Mouse (Mus musculus) spleen, adult 12 weeks (tissue): ENCODE data around the gene Wwox.

Experiments
- DNase-seq: peaks from one replicate; pipeline ENCODE4 v3.0.0; 2022; ENCODE audit warnings: low spot score

The Wwox gene

DNA sequence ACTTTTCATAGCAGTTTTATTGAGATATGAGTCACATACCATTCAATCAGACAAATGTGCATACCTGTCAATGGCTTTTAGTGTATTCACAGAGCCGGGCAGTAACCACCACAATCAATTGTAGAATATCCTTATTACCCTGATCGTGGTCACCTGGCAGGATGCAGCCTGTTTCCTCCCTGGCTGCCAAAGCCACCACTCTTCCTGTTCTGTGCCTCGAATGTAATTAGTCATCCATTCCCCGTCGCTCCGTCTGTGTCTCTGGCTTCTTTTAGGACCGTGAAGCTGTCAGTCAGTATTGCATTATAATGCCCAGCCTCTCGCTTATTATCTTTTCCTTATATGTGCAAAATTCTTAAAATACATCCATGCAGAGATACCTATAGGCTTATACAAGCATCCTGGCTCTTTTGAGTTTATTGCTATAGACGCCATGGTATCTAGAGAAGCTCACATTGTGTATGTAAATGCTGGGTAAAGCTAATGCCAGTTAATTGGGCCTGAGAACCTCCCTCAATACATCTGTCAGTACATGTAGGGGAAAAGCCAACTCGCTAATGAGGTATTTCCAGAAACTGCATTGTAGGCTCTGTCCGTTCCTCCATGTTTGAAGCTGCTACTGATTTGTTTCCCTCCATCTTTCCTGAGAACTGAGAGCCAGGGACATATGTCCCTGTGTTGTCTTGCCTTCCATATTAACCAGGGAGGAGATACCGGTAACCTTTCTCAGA is 303.9 kb downstream of the Wwox start:
- DNase-seq: no peak

DNA sequence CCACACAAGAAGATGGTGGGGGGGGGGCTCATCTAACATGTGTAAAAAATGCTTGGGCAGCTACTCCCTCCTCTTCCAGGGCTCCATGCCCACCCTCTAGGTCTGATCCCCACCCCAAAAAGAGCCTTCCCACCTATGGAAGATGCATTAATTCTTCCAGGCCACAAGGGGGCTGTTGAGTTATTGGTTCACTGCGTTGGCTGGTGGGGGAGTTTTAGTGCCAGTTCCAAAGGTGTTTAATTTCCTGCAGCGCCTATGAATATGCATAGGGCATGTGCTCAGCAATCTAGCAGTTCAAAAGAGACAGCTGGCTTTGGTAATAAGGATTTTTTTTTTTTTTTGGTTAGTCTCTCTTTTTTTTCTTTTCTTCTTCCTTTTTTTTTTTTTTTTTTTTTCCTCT is 306.9 kb downstream of the Wwox start:
- DNase-seq: no peak

DNA sequence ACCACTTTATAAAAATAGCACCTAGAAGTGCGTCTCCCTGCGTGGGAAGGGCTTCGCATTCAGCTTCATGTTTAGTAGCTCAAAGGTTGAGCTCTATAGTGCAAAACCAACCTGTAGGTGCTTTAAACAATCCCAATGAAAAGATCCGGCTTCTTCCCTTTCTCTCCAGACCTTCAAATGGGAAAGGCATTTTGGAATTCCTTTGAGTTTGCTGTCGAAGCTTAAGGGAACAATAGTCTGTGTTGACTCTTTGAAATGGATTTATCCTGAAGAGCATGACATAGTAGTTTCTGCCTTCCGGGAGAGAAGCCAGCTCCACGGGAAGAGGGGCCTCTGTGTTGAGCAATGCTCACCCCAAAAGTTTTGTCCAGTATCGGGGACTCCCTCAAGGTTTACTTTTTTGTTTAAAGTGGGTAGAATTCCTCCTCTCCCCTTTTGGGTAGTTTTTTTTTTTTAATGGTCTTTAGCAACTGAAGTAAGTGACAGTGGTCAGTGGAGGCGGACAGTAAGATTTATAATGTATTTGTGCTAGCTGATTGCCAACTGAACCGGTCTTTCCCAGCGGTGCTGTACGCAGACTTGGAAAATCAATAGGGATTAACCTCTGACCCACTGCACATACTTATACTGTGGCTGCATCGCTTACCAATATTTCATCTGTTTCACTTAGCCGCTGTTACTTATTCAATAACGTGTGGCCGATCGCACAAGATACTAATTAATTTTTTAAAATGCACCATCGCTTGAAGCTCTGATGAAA is 312.1 kb downstream of the Wwox start:
- no peak for DNase-seq

DNA sequence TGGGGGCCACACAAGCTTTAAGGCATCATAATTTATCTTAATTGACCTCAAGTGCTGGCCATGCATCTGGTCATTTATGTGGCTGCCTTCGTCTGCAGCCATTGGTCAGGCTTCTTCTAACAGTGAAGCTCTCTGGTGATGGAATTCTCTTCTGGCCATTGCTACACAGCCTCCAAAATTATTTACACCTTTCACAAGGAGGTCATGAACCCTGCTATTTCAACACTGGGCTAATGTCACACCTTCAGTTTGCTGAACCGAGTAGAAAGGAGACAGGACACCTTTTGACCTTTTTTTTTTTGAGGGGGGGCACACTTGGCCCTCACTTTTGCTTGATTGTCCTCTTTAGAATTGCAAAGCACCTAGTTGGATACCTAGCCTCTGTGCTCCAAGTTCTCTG is 320.2 kb downstream of the Wwox start:
- DNase-seq: no peak

DNA sequence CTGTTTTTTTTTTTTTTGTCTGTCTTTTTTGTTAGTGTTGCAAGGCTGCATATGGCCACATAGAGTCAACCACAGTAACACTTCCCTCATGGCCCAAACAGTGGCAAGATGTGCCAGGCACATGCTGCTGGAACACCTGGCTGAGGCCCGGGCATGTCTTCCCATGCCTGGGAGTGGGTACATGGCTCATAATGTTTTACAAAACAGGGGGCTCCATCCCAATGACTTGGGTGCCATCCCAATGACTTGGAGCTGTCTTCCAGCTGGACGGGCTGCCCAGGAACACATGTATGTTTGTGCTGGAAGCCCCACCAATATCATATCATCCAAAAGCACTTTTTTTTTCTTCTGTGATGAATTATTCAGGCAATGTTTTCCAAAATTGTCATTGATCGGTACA is 329.1 kb downstream of the Wwox start:
- DNase-seq: no peak

DNA sequence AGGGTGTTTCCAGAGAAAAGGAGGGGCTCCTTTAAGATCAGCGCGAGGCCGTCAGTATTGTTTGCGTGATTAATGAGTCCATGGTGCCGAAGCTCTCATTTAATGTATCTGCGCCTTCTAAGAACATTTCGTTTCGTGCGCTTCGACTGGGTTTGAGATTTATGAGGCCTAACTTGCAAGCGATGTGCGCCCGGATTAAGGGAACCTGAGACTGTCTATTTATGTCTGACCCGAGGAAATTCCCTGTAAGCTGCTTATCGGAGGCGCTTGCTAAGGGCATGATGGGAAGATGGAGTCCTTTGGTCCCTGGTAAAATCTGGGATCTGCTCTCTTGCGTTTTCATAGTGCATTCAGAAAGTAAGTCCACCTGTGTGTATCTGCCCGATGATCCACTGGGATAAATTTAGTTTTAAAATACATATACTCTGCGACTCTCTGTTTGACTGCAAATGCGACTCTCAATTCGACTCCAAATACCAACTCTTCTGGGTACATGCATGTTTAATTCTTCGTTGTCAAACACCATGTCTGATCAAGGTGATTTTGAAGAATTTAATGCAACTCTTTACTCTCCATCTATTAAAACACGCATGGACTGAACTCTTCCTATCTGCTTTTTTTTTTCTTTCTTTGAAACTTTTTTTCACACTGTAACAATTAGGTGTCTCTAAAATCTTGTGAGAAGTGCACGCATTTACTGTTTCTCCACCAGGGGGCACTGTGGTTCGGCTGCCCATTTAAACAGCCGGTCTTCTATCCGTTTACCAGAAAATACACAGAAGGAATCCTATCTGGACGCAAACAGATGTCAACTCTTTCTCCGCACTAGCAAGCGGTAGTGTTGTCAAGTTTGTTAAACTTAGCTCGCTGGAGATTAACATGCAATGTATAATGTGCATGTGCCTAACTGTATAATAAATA is 331.7 kb downstream of the Wwox start:
- peak; percentile 14 for DNase-seq

DNA sequence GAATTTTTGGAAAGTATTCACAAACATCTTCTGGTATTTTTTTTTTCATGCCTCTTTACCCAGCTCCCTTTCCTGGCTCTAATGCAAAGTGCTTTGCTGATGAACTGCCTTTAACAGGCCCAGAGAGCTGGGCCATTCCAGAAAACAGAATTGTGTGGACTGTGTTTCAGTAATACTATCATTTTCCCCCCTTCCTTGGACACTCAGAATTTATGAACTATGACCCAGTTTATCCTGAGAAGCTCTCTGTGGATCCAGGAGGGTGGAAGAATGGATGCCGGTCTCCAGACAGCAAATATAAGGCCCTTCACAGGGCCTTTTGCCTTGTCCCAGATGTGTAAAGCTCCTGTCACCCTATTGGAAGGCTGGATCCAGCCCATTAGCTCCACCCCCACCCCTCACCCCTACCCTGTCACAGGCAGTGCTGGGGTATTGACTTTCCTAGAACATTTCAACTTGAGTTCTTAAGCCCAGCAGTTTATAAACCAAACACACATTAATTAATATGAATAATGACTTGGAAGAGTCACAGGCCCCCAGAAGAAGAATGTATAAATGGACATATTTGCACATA is 332.9 kb downstream of the Wwox start:
- no peak for DNase-seq

DNA sequence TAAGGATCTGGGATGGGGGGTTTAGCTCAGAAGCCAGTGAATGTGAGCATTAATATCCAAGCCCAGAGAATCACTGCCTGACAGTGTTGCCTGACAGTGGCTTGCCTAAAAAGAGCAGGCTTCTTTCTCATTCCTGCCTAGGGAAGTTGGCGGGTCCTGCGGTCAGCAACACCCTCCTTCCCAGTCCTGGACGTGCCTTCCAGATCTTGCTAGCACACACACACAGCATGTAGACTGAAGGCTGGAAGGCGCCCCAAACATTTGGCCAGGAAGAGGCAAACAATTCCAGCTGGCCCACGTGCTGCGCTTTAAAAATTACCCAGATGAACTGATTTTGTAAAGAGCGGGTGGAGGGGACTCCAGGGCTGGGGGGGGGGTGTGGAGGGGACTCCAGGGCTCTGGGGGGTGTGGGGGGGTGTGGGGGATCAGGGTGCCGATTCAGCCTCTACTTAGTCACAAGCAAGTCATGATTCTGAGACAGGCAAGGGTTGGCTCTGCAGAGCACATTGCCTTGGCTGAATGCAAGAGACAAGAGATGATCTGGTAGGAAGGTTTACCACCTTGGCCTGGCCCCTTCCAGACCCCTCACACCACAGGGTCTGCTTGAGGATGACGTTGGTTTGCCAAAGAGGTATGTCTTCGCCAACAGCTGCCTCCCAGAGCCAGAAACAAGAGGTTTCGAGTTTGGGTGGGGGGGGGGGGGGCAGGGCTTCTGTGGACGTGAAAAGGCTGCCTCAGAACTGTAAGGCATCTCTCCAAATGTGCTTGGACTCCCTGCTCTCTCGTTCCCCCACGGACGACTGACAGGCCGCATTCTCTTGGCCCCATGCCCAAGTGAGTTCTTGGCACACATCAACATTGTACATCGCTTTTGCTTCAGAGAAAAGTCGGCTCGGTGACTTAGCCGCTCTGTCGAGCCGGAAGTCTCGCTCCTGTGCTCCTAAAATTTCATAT is 334.3 kb downstream of the Wwox start:
- DNase-seq: no peak

DNA sequence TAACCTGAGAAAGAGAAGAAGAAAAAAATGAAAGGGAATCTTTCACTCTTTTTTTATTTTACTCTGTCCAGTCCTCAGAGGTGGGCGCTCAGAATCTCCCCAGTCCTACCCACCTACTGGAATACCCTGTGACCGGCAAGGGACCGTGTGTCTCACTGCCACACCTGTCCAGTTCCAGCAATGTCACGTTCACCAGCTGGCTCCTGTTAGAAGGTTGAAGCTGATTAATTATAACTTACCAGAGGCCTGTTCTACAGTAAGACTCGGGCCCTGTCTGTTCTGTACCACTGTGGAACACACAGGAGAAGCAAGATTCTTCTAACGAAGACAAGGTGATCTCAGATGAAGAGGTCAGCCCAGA is 334.9 kb downstream of the Wwox start:
- DNase-seq: no peak

DNA sequence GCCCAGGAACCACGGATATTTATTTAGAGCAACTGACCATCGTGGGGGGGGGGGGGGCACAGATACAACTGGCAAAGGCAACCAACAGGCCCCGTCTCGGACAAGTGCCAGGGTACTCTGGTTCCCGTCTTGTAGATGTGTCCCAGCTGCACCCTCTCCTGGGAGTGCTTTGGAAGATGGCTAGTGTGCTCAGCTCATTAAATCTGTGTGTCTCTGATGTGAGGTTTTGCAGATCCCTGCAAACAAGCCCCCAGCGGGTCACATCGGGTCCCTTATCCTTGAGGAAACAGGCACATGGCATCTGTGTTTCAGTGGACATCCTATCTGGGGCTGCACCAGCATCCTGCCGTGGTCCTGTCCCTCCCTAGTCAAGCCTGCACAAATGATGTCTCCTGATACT is 336.1 kb downstream of the Wwox start:
- DNase-seq: no peak

DNA sequence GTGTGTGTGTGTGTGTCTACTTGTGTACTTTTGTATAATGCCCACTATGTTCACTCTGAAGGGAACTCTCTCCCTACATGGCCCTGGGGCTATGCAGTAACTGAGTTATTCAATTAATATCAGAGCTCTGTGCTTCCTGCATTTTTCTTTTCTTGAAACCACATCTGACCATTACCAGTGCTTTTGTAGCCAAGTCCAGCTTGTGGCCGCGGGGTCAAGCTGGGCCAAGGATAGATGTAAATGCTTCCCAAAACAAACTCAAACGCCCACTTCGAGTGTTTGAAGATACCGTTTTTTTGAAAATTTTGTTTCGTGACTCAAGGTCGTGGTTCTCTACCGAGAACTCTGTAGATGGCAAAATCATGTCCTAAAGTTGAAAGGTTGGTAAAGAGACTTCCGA is 337.2 kb downstream of the Wwox start:
- no peak for DNase-seq

DNA sequence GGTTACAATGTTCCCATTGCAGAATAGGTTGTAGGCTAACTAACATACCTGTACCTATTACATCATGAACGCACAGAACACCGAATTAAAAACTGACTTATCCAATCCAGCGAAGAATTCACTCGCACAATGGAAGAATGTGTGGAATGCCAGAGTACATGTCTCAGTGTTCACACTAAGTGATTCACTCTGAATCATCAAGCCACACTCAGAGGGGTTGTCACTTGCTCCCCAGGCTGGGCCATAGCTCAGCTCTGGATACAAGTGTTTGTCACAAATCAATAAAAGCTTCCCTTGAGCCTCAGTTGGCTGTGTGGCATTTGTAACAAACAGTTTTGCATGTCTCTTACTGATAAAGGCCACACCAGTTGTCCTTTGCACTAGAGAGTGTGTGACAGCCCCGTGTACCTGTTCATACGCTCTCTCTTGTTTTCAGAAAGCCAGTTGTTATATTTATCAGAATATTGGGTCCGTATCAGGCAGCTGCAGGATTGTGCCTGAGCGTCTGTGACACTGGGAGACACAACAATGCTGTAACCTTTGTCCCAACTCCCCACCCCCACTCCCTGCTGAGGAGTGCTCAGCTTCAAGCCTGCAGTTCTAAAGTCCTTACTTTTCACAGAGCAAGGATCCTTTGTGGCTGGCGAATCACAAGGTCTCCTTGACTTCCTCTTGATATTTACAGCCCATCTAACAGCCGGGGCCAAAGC is 338.0 kb downstream of the Wwox start:
- DNase-seq: no peak

DNA sequence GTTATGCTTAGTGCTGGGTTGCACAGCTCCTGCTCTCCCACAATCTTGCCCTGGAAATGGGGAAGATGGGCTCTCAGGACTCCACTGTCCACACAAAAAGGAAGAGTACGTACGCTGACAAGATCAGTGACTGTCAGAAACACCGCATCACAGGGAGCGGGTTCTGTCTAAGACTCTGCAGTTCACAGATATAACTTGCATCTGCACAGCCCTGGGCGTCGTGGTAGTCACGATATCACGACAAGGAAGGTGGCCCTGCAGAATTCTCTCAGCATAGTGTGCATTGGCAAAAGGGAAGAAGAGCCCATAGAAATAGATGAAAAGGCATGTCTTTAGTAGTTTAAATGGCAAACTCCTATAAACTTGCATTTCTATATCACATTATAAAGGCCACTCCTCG is 339.5 kb downstream of the Wwox start:
- no peak for DNase-seq

DNA sequence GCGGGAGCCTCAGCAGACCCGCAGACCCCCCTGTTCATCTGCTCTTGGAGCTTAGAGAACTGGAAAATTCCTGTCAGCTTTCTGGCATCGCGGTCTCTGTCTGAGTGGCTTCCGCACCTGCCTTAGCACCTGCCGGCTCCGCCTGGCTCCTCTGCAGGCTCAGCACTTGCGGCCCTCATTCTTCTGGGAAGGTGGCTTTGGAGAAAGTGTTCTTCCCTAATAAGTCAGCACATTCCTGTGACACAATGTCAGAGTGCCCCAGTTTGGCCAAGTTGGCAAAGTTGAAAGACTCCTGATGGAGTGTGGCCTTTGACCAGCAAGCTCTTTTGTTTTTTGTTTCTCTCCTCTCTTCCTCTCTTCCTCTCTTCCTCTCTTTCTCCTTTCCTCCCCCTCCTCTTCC is 343.9 kb downstream of the Wwox start:
- no peak for DNase-seq

DNA sequence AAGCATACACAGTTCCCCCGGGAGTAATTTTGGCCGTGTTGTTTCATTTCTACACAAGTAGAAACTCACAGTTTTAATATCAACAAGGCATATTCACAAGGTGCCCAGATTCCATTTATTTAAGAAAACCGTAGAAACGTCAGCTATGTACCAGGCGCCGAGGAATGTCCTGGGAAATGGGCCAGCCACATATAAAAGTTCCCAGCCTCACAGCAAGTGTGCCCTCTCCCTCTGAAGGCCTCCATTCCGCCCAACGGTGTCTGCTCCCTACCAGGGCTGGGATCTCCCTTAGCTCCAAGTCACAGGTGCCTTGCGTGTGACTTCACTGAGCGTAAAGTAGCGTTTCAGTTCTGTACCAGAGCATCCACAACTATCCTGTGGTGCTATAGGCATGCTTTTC is 346.4 kb downstream of the Wwox start:
- DNase-seq: no peak

DNA sequence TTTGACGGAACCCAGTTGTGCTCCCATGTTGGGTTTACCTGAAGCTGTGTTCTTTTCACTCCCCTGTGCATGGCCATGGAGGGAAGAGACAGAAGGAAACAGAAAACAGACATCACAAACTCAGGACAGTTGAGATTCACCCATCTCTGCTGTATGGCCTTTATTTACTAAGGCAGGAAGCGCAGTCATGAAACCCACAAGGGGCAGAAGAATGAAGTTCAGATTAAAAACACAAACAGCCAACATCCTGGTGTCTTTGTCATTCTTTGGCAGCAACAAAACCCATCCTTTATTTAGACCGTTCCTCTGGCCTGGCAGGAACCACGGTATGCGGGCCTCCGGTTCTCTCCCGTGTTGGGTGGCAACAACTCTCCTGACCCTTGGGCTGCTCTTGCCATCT is 350.2 kb downstream of the Wwox start:
- no peak for DNase-seq

DNA sequence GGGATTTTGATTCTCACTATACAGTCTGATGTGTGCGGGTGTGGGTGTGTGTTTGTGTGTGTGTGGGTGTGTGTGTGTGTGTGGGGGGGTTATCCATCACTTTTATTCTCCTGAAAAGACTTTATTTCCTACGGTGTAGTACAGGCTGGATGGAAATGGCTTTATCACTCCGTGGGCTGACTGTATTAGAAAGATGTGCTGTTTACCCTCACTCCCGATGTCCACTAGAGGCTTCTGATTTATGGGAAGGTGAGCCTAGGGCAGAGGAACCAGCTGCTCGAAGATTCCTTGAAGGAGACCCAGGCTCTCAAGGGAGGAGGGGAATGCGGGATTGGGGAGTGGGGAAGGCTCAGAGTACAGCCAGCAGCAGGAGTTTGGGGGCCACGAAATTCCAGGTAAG is 351.3 kb downstream of the Wwox start:
- DNase-seq: no peak

DNA sequence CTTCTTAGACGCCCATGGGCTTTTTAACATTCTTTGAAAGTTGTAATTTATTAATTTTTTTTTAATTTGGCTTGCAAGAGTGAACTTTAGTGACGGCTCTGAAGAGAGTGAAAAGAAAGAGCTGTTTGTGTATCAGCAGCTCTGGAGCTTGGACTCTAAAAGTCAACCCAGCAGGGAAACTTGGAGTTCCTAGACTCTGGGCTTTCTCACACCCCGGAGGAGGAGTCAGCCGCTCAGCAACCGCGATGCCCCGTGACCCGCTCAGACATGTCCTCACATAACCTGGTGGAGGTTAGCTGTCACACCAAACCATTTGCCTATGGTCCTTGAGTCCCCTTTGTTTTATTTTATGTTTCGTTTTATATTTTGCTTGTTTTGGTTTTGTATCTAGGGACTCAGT is 354.2 kb downstream of the Wwox start:
- DNase-seq: no peak

DNA sequence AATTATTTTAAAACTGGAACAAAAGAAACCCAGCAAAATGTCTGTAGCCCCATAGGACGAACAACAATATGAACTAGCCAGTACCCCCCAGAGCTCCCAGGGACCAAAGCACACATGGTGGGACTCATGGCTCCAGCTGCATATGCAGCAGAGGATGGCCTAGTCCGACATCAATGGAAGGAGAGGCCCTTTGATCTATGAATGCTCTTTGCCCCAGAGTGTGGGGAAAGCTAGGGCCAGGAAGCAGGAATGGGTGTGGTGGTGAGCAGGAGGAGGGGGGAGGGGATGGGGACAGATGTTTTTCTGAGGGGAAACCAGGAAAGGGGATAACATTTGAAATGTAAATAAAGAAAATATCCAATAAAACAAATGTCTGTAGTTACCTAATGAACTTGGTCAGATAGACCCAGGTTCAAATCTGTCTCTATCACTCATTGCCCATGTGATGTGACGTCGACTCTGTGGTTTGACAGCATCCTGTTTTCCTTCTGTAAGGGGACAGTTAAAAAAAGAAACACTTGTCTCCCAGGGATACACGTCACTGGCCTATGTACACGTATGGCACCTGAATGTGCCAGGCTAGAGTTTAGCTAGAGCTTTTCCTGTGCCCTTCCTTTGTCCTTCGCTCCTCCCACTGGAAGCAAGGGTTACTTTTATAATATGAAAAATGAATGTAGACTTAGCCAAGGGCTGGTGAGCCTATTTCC is 362.1 kb downstream of the Wwox start:
- peak; percentile 23 for DNase-seq

DNA sequence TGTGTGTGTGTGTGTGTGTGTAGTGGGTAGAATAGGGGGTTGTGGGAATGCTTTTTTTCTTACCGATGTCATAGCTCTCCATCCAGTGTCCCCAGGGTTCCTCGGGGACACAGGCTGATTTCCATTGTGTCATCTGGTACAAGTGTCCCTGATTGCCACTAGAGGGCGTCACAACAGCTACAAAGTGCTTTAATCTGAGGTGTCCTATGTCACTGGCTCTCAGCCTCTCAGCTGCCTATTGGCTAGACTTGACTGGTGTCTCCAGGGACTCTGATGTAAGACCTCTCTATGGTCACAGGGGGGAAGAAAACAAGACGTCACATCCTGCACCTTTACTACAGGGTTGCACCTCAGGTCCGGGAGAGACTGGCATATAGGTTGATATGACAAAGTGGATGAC is 363.7 kb downstream of the Wwox start:
- DNase-seq: peak; percentile 10
